Comparison of ENCODE assay signal across 16 mouse cellular contexts in the genomic region with DNA sequence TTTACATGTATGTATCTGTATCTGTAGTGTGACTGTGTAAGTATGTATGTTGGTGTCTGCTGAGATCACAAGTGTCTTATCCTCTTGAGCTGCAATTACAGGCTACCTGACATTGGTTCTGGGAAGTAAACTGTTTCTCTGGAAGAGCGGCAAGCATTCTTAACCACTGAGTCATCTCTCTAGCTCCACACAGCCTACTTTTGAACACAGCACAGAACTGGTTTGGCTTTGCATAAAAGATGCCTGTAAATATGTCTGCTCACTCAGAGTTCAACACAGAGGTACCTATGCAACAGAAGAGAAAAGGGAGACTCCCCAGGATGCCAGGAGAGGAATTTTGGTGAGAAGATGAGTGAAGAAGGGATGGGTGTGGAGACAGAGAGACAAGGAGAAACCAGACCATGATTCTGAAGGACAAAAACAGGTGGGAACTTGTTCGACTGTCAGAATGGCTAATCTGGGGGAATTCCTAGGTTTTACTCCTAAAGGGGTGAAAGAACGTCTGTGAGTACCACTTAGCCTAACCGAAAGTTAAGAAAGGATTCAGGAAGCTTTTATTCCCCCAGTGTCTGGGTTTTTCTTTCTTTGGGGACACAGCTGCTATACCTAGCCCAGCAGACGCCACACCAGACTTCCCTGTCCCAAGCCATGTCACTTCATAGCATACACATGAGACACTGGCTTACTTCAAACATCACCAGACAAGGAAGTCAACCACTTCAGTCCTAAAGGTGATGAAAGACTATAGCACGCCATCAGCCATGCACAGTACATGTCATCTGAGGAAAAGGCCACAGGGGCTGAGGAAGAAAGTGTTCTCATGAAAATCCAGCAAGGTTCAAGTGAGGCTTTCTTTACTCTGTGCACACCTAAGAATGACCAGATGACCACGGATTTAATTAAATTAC.
DNase-seq lines count a peak whose midpoint lies in the region; ATAC-seq and TF ChIP-seq lines count a peak whose summit lies in the region.
"Had no signal": no experiment of that assay in that cellular context is flagged by ENCODE, and none has a peak within 500 bp of the region (broad histone marks: within the 10 kb centered on the region; RNA-seq: fewer than 3 reads in every experiment).

No protein-coding gene starts in this region.

- peak overlapping the region; percentile 86 for H3K27ac ChIP-seq in heart, embryonic 11.5 days (ENCODE audit: low read depth, low read length)
- peak overlapping the region; percentile 19; the same call in 1 of the 2 replicates for H3K27ac ChIP-seq in lung, embryonic 16.5 days (ENCODE audit: low read length)
- peak overlapping the region; percentile 42 for H3K27ac ChIP-seq in intestine, embryonic 16.5 days (ENCODE audit: low read length)
- H3K27ac ChIP-seq in stomach, postnatal 0 days (replicated peaks) = peak overlapping the region; percentile 53; the same call in 1 of the 2 replicates
- H3K27ac ChIP-seq: embryonic facial prominence, embryonic 12.5 days; left cerebral cortex, adult 2 months had no signal

- ATAC-seq in heart, embryonic 11.5 days (replicated peaks; ENCODE audit: insufficient number of reproducible peaks, low FRiP score, low TSS enrichment) = no peak
- 0 out of 2 replicates have a peak, but pooled peaks have one; percentile 32 for ATAC-seq in lung, embryonic 16.5 days (ENCODE audit: low read depth)
- ATAC-seq in intestine, embryonic 16.5 days = peak; percentile 32; the same call in 1 of the 2 replicates
- ATAC-seq in stomach, postnatal 0 days (ENCODE audit: low FRiP score, low TSS enrichment) = peak; percentile 75
- ATAC-seq: CD4-positive, CD25-positive, alpha-beta regulatory T cell, adult 4 months; midbrain, embryonic 16.5 days had no signal

- peak overlapping the region; percentile 18; the same call in 1 of the 2 replicates for H3K4me2 ChIP-seq in heart, embryonic 11.5 days
- no peak overlapping the region for H3K4me2 ChIP-seq in lung, embryonic 16.5 days (ENCODE audit: low read depth, low read length)
- H3K4me2 ChIP-seq in intestine, embryonic 16.5 days (ENCODE audit: low read depth, low read length) = no peak overlapping the region
- H3K4me2 ChIP-seq in stomach, postnatal 0 days (replicated peaks; ENCODE audit: low read depth) = no peak overlapping the region
- H3K4me2 ChIP-seq: embryonic facial prominence, embryonic 12.5 days had no signal

- peaks cover 31% of the 10 kb centered on the region for H3K4me1 ChIP-seq in heart, embryonic 11.5 days (ENCODE audit: control insufficient read depth, insufficient read depth, low read length)
- peaks cover 21% of the 10 kb centered on the region for H3K4me1 ChIP-seq in lung, embryonic 16.5 days (replicated peaks; ENCODE audit: control insufficient read depth, insufficient read depth, low read length)
- H3K4me1 ChIP-seq in intestine, embryonic 16.5 days (ENCODE audit: control insufficient read depth, insufficient read depth, low read length) = peaks cover 27% of the 10 kb centered on the region
- peaks cover 3% of the 10 kb centered on the region; the same call in 1 of the 2 replicates for H3K4me1 ChIP-seq in stomach, postnatal 0 days (replicated peaks; ENCODE audit: control insufficient read depth, insufficient read depth)
- H3K4me1 ChIP-seq: embryonic facial prominence, embryonic 12.5 days had no signal

- TF ChIP-seq EP300 in stomach, postnatal 0 days (optimal IDR thresholded peaks at IDR 0.05) = no peak

- H3K4me3 ChIP-seq in heart, embryonic 11.5 days (ENCODE audit: low read depth, low read length) = no peak overlapping the region
- no peak overlapping the region for H3K4me3 ChIP-seq in lung, embryonic 16.5 days (ENCODE audit: low read length)
- H3K4me3 ChIP-seq in intestine, embryonic 16.5 days (ENCODE audit: low read length) = no peak overlapping the region
- H3K4me3 ChIP-seq in stomach, postnatal 0 days (ENCODE audit: low read depth, low read length) = no peak overlapping the region
- H3K4me3 ChIP-seq: embryonic facial prominence, embryonic 12.5 days; left cerebral cortex, adult 2 months had no signal

- no peaks in the 10 kb centered on the region for H3K9me3 ChIP-seq in heart, embryonic 11.5 days (replicated peaks; ENCODE audit: control insufficient read depth, low read length)
- H3K9me3 ChIP-seq in lung, embryonic 16.5 days (ENCODE audit: control insufficient read depth, low read length) = no peaks in the 10 kb centered on the region
- no peaks in the 10 kb centered on the region for H3K9me3 ChIP-seq in intestine, embryonic 16.5 days (ENCODE audit: control insufficient read depth, low read length)
- H3K9me3 ChIP-seq in stomach, postnatal 0 days (ENCODE audit: control insufficient read depth, low read length) = no peaks in the 10 kb centered on the region
- H3K9me3 ChIP-seq: embryonic facial prominence, embryonic 12.5 days had no signal

- DNase-seq in heart, adult 8-10 months (ENCODE audit: low spot score) = no peak
- no peak for DNase-seq in lung, postnatal 4 days
- DNase-seq in stomach, postnatal 0 days (ENCODE audit: low spot score) = no peak
- no peak for DNase-seq in layer of hippocampus, postnatal 14 days (ENCODE audit: low spot score in 2 of 2)
- no peak for DNase-seq in embryo, embryonic 9.5 days (ENCODE audit: extremely low spot score)
- DNase-seq: cerebellum, adult 2 months; kidney, postnatal 14 days; right cerebral cortex, postnatal 4 days; thymus, postnatal 14 days had no signal

- H3K36me3 ChIP-seq in heart, embryonic 11.5 days (ENCODE audit: control insufficient read depth, insufficient read depth, low read length) = no peaks in the 10 kb centered on the region
- no peaks in the 10 kb centered on the region for H3K36me3 ChIP-seq in lung, embryonic 16.5 days (ENCODE audit: control insufficient read depth, insufficient read depth, low read length)
- no peaks in the 10 kb centered on the region for H3K36me3 ChIP-seq in intestine, embryonic 16.5 days (ENCODE audit: control insufficient read depth, insufficient read depth, low read length)
- H3K36me3 ChIP-seq in stomach, postnatal 0 days (ENCODE audit: control insufficient read depth, insufficient read depth, low read length) = no peaks in the 10 kb centered on the region
- H3K36me3 ChIP-seq: embryonic facial prominence, embryonic 12.5 days had no signal

- 49% methylated on average over 7 of the region's 7 CpGs for WGBS in heart, embryonic 11.5 days (ENCODE audit: insufficient replicate concordance)
- WGBS in lung, embryonic 16.5 days = 46% methylated on average over 7 of the region's 7 CpGs
- WGBS in intestine, embryonic 16.5 days = 63% methylated on average over 7 of the region's 7 CpGs
- 51% methylated on average over 7 of the region's 7 CpGs for WGBS in stomach, postnatal 0 days

- H3K27me3 ChIP-seq in heart, embryonic 11.5 days (ENCODE audit: control insufficient read depth, insufficient read depth, low read length) = no peaks in the 10 kb centered on the region
- no peaks in the 10 kb centered on the region for H3K27me3 ChIP-seq in lung, embryonic 16.5 days (ENCODE audit: control insufficient read depth, insufficient read depth, low read depth, low read length)
- no peaks in the 10 kb centered on the region for H3K27me3 ChIP-seq in intestine, embryonic 16.5 days (replicated peaks; ENCODE audit: control insufficient read depth, insufficient read depth, low read length)
- no peaks in the 10 kb centered on the region for H3K27me3 ChIP-seq in stomach, postnatal 0 days (ENCODE audit: control insufficient read depth, insufficient read depth, low read length)
- H3K27me3 ChIP-seq: embryonic facial prominence, embryonic 12.5 days had no signal

- H3K9ac ChIP-seq in heart, embryonic 11.5 days (ENCODE audit: low read depth, low read length) = 0 out of 2 replicates have a peak overlapping the region, but pooled peaks have one; percentile 2
- H3K9ac ChIP-seq in lung, embryonic 16.5 days (ENCODE audit: low read length) = no peak overlapping the region
- H3K9ac ChIP-seq in intestine, embryonic 16.5 days (ENCODE audit: low read depth, low read length) = no peak overlapping the region
- no peak overlapping the region for H3K9ac ChIP-seq in stomach, postnatal 0 days (ENCODE audit: low read length)
- H3K9ac ChIP-seq: embryonic facial prominence, embryonic 12.5 days had no signal

- TF ChIP-seq CTCF in stomach, postnatal 0 days (IDR thresholded peaks at IDR 0.05; ENCODE audit: low read depth) = no peak

Comparison
In these comparisons a context has a peak if more than half of its experiments do, and no peak if none do; other contexts are left out.
1. H3K27ac ChIP-seq: peak in every context shown above with its lines; median percentile 86 in heart, embryonic 11.5 days; 53 in stomach, postnatal 0 days; 42 in intestine, embryonic 16.5 days; 19 in lung, embryonic 16.5 days.